Mouse (Mus musculus): Measurements from ENCODE around the gene Tmem8b. TPM values are rescaled to one million over a fixed set of nuclear protein-coding genes. Genes with fewer than 3 reads are reported as not detected.

Gene Tmem8b
- polyA plus RNA-seq, 1 experiment from 2014 or later = 0.22 TPM

- WGBS (ENCODE audit: insufficient replicate concordance) = 67% methylated on average over 6 of the region's 6 CpGs
- no peak for ATAC-seq (ENCODE audit: low read depth)
- no peaks in the 10 kb centered on the region for H3K9me3 ChIP-seq (replicated peaks; ENCODE audit: control insufficient read depth, low read length)
- no peak overlapping the region for H3K27ac ChIP-seq (ENCODE audit: low read length)
- no peaks in the 10 kb centered on the region for H3K27me3 ChIP-seq (ENCODE audit: control insufficient read depth, insufficient read depth, low read depth, low read length)
- H3K4me2 ChIP-seq (ENCODE audit: low read depth, low read length) = no peak overlapping the region
- no peaks in the 10 kb centered on the region for H3K4me1 ChIP-seq (ENCODE audit: control insufficient read depth, low read depth, low read length)
- H3K4me3 ChIP-seq (ENCODE audit: low read depth, low read length) = no peak overlapping the region
- H3K36me3 ChIP-seq (ENCODE audit: control insufficient read depth, insufficient read depth) = no peaks in the 10 kb centered on the region
- no peak overlapping the region for H3K9ac ChIP-seq (ENCODE audit: low read depth, low read length)
Observed at GRCm38 (mm10) chr4:43678541-43678940, 9.8 kb downstream of the Tmem8b start.

GRCm38 (mm10) chr4:43679416-43680043 lies 10.8 kb downstream of the Tmem8b start:
- no peak overlapping the region for H3K9ac ChIP-seq (ENCODE audit: low read depth, low read length)
- ATAC-seq (ENCODE audit: low read depth) = no peak
- H3K27me3 ChIP-seq (ENCODE audit: control insufficient read depth, insufficient read depth, low read depth, low read length) = no peaks in the 10 kb centered on the region
- 67% methylated on average over 7 of the region's 7 CpGs for WGBS (ENCODE audit: insufficient replicate concordance)
- no peaks in the 10 kb centered on the region for H3K4me1 ChIP-seq (ENCODE audit: control insufficient read depth, low read depth, low read length)
- no peak overlapping the region for H3K27ac ChIP-seq (ENCODE audit: low read length)
- H3K4me3 ChIP-seq (ENCODE audit: low read depth, low read length) = no peak overlapping the region
- no peak overlapping the region for H3K4me2 ChIP-seq (ENCODE audit: low read depth, low read length)
- H3K9me3 ChIP-seq (replicated peaks; ENCODE audit: control insufficient read depth, low read length) = no peaks in the 10 kb centered on the region
- H3K36me3 ChIP-seq (ENCODE audit: control insufficient read depth, insufficient read depth) = no peaks in the 10 kb centered on the region

- H3K4me1 ChIP-seq (ENCODE audit: control insufficient read depth, low read depth, low read length) = peaks cover 9% of the 10 kb centered on the region
- WGBS (ENCODE audit: insufficient replicate concordance) = 89% methylated on average over 17 of the region's 17 CpGs
- ATAC-seq (ENCODE audit: low read depth) = no peak
Observed at GRCm38 (mm10) chr4:43690021-43690420, 21.2 kb downstream of the Tmem8b start.

GRCm38 (mm10) chr4:43691026-43691425 lies 22.3 kb downstream of the Tmem8b start:
- peaks cover 12% of the 10 kb centered on the region for H3K4me1 ChIP-seq (ENCODE audit: control insufficient read depth, low read depth, low read length)
- H3K27me3 ChIP-seq (ENCODE audit: control insufficient read depth, insufficient read depth, low read depth, low read length) = no peaks in the 10 kb centered on the region
- 54% methylated on average over 5 of the region's 5 CpGs for WGBS (ENCODE audit: insufficient replicate concordance)
- no peak overlapping the region for H3K4me3 ChIP-seq (ENCODE audit: low read depth, low read length)
- H3K9ac ChIP-seq (ENCODE audit: low read depth, low read length) = no peak overlapping the region
- no peak overlapping the region for H3K4me2 ChIP-seq (ENCODE audit: low read depth, low read length)
- H3K36me3 ChIP-seq (ENCODE audit: control insufficient read depth, insufficient read depth) = no peaks in the 10 kb centered on the region
- no peak overlapping the region for H3K27ac ChIP-seq (ENCODE audit: low read length)
- no peaks in the 10 kb centered on the region for H3K9me3 ChIP-seq (replicated peaks; ENCODE audit: control insufficient read depth, low read length)
- no peak for ATAC-seq (ENCODE audit: low read depth)

More at GRCm38 (mm10) chr4:43690021-43690420, 21.2 kb downstream of the Tmem8b start:
- Histone ChIP-seq H3K9me3 (replicated peaks; ENCODE audit: control insufficient read depth, low read length) (no peaks in the 10 kb centered on the region), H3K4me3 (ENCODE audit: low read depth, low read length) (no peak overlapping the region), H3K9ac (ENCODE audit: low read depth, low read length) (no peak overlapping the region), H3K36me3 (ENCODE audit: control insufficient read depth, insufficient read depth) (no peaks in the 10 kb centered on the region), H3K27me3 (ENCODE audit: control insufficient read depth, insufficient read depth, low read depth, low read length) (no peaks in the 10 kb centered on the region), H3K4me2 (ENCODE audit: low read depth, low read length) (no peak overlapping the region), H3K27ac (ENCODE audit: low read length) (no peak overlapping the region)

- no peak overlapping the region for H3K4me3 ChIP-seq (ENCODE audit: low read depth, low read length)
- H3K27me3 ChIP-seq (ENCODE audit: control insufficient read depth, insufficient read depth, low read depth, low read length) = no peaks in the 10 kb centered on the region
- H3K36me3 ChIP-seq (ENCODE audit: control insufficient read depth, insufficient read depth) = no peaks in the 10 kb centered on the region
- H3K27ac ChIP-seq (ENCODE audit: low read length) = no peak overlapping the region
- peak; percentile 39 for ATAC-seq (ENCODE audit: low read depth)
- H3K9me3 ChIP-seq (replicated peaks; ENCODE audit: control insufficient read depth, low read length) = no peaks in the 10 kb centered on the region
- no peak overlapping the region for H3K4me2 ChIP-seq (ENCODE audit: low read depth, low read length)
- peaks cover 12% of the 10 kb centered on the region for H3K4me1 ChIP-seq (ENCODE audit: control insufficient read depth, low read depth, low read length)
- no peak overlapping the region for H3K9ac ChIP-seq (ENCODE audit: low read depth, low read length)
- 21% methylated on average over 5 of the region's 5 CpGs for WGBS (ENCODE audit: insufficient replicate concordance)
Observed at GRCm38 (mm10) chr4:43693806-43694241, 25.1 kb downstream of the Tmem8b start.

GRCm38 (mm10) chr4:43694439-43695248 lies 25.9 kb downstream of the Tmem8b start:
- no peaks in the 10 kb centered on the region for H3K36me3 ChIP-seq (ENCODE audit: control insufficient read depth, insufficient read depth)
- no peak overlapping the region for H3K4me2 ChIP-seq (ENCODE audit: low read depth, low read length)
- no peak overlapping the region for H3K27ac ChIP-seq (ENCODE audit: low read length)
- H3K9ac ChIP-seq (ENCODE audit: low read depth, low read length) = no peak overlapping the region
- WGBS (ENCODE audit: insufficient replicate concordance) = 35% methylated on average over 1 of the region's 1 CpGs
- H3K4me1 ChIP-seq (ENCODE audit: control insufficient read depth, low read depth, low read length) = peaks cover 12% of the 10 kb centered on the region
- H3K4me3 ChIP-seq (ENCODE audit: low read depth, low read length) = no peak overlapping the region
- H3K27me3 ChIP-seq (ENCODE audit: control insufficient read depth, insufficient read depth, low read depth, low read length) = no peaks in the 10 kb centered on the region
- ATAC-seq (ENCODE audit: low read depth) = no peak
- no peaks in the 10 kb centered on the region for H3K9me3 ChIP-seq (replicated peaks; ENCODE audit: control insufficient read depth, low read length)

GRCm38 (mm10) chr4:43695249-43695671 lies 26.5 kb downstream of the Tmem8b start:
- no peaks in the 10 kb centered on the region for H3K36me3 ChIP-seq (ENCODE audit: control insufficient read depth, insufficient read depth)
- no peak for ATAC-seq (ENCODE audit: low read depth)
- no peak overlapping the region for H3K27ac ChIP-seq (ENCODE audit: low read length)
- no peaks in the 10 kb centered on the region for H3K27me3 ChIP-seq (ENCODE audit: control insufficient read depth, insufficient read depth, low read depth, low read length)
- 29% methylated on average over 9 of the region's 9 CpGs for WGBS (ENCODE audit: insufficient replicate concordance)
- H3K4me2 ChIP-seq (ENCODE audit: low read depth, low read length) = no peak overlapping the region
- H3K4me3 ChIP-seq (ENCODE audit: low read depth, low read length) = no peak overlapping the region
- H3K4me1 ChIP-seq (ENCODE audit: control insufficient read depth, low read depth, low read length) = peaks cover 12% of the 10 kb centered on the region
- no peak overlapping the region for H3K9ac ChIP-seq (ENCODE audit: low read depth, low read length)
- H3K9me3 ChIP-seq (replicated peaks; ENCODE audit: control insufficient read depth, low read length) = no peaks in the 10 kb centered on the region

GRCm38 (mm10) chr4:43696561-43696960 lies 27.8 kb downstream of the Tmem8b start:
- Histone ChIP-seq H3K9me3 (replicated peaks; ENCODE audit: control insufficient read depth, low read length) (no peaks in the 10 kb centered on the region), H3K4me1 (ENCODE audit: control insufficient read depth, low read depth, low read length) (peaks cover 12% of the 10 kb centered on the region), H3K36me3 (ENCODE audit: control insufficient read depth, insufficient read depth) (no peaks in the 10 kb centered on the region), H3K27me3 (ENCODE audit: control insufficient read depth, insufficient read depth, low read depth, low read length) (no peaks in the 10 kb centered on the region), H3K27ac (ENCODE audit: low read length) (no peak overlapping the region), H3K4me2 (ENCODE audit: low read depth, low read length) (no peak overlapping the region), H3K4me3 (ENCODE audit: low read depth, low read length) (no peak overlapping the region), H3K9ac (ENCODE audit: low read depth, low read length) (no peak overlapping the region)
- WGBS (ENCODE audit: insufficient replicate concordance) = 80% methylated on average over 13 of the region's 13 CpGs
- no peak for ATAC-seq (ENCODE audit: low read depth)

GRCm38 (mm10) chr4:43700707-43701106 lies 31.9 kb downstream of the Tmem8b start, which contains the start of gene Olfr70:
TSS of gene Olfr70 (minus strand) at chr4:43700807.
- no peak for ATAC-seq (ENCODE audit: low read depth)
- no peaks in the 10 kb centered on the region for H3K27me3 ChIP-seq (ENCODE audit: control insufficient read depth, insufficient read depth, low read depth, low read length)
- H3K27ac ChIP-seq (ENCODE audit: low read length) = no peak within 1 kb of the TSS
- no peaks in the 10 kb centered on the region for H3K9me3 ChIP-seq (replicated peaks; ENCODE audit: control insufficient read depth, low read length)
- WGBS (ENCODE audit: insufficient replicate concordance) = 70% methylated on average over 6 of the region's 6 CpGs
- no peaks in the 10 kb centered on the region for H3K4me1 ChIP-seq (ENCODE audit: control insufficient read depth, low read depth, low read length)
- H3K9ac ChIP-seq (ENCODE audit: low read depth, low read length) = no peak within 1 kb of the TSS
- H3K36me3 ChIP-seq (ENCODE audit: control insufficient read depth, insufficient read depth) = no peaks in the 10 kb centered on the region
- H3K4me2 ChIP-seq (ENCODE audit: low read depth, low read length) = no peak within 1 kb of the TSS
- H3K4me3 ChIP-seq (ENCODE audit: low read depth, low read length) = no peak within 1 kb of the TSS
